Mouse (Mus musculus): ENCODE results near the gene Slc30a3.
"Not testable (repeated sequence)": the region's sequence is repeated elsewhere in the genome, so short reads cannot be mapped to it uniquely, and the experiment has no call there.

Gene Slc30a3

DNA sequence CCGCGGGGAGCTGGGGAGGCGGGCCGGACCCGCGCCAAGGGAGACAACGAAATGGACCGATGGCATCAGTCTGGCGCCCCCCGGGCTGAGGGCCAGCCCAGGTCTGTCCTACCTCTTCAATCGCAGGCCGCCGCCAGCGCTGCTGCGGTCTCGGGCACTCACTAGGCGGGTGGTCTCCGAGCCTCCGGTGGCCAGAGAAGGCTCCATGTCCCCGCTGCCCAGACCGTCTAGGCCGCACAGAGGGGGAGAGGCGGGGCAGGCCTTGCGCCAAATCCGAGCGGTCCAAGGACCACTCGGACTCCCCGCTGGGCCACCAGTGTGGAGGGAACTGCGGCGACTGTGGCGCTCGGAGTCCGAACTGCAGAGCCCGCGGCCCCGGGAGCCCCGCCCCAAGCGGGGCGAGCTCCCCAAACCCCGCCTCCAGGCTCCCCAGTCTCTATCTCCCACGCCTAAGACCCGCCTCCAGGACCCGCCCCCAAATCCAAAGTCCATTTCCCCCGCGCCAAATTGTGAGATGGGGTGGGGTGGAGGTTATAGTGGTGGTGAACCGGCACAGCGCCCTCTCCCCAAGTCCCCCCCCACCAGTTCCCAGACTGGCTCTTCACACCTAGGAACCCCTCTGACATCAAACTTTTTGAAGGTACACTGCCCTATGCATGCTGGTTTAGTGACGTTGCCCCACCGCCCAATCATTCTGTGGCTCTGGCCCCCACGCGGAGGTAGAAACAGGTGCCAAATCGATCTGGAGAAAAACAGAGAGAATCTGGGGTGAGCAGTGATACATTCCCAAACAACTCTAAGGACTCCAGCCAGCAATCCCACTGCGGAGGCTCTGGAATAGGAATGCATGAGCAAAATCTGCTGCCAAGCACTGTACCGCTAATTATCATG, 14.6 kb downstream of the Slc30a3 start:
- no peak for DNase-seq

DNA sequence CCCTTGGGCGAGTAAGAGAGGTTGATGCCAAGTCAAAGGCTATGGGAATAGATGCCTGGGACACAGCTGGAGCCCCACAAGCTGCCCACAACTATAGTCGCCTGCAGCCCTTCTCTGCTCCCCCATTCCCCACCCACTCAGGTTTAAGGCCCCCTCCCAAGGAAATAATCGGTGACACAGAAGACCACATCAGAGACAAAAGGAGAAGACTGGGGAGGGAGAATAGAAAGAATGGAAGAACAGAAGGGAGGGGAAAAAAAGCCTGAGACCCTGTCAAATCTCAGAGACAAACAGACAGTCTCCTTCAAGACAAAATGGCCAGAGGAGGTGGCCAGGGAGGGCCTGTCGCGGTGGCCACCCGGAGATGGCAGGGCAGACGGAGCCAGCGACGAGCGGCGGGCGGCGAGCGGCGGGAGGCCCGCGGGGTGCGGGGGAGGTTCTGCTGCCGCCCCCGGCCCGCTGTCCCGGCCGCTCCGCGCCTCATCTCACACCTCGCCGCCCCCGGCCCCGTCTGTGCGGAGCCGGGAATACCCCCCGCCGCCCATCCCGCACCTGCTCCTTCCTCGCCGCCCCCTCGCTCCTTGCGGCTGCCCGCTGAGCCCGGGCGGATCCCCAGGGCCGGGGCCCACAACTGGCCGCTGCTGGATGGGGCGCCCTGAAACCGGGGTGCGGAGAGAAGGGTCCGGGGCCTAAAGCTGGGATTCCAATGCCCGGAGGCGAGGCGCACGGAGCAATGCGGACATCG, 15.6 kb downstream of the Slc30a3 start:
- no peak for DNase-seq

DNA sequence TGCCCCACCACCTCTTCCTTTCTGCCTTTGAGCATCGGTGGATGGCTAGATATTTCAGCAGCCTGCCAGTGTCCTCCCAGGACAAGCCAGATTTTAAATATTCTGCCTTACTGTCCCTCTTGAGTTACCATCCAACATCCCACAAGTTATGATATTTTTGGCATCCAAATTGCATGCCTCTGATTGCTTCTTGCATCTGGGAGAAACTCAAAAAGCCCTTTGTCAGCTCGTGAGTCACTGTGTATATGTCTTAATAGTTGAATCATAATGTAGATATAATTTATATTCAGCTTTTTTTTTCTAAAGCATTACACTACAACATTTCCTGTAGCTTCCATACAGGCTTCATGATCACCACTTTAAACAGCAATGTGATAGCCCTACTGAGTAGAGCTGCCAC, 20.9 kb downstream of the Slc30a3 start:
- DNase-seq = no peak

DNA sequence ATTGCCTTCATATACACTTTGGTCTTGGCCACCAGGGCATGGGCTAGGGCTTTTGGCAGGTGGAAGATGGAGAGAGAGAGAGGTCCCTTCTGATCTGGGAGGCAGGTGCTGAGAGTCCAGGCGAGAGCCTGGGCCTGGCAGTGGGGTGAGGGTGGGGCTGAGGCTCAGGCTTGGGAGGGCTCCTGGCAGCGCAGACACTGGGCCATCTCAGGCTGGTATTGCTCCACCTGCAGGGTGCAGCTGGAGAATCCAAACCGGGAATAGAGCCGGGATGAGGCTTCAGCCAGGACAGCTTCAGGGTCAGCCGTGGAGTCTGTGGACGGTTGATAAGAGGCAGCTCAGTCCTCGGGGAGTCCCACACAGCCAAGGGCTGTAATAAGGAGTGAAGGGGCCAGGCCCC, 21.4 kb downstream of the Slc30a3 start:
- no peak for DNase-seq

DNA sequence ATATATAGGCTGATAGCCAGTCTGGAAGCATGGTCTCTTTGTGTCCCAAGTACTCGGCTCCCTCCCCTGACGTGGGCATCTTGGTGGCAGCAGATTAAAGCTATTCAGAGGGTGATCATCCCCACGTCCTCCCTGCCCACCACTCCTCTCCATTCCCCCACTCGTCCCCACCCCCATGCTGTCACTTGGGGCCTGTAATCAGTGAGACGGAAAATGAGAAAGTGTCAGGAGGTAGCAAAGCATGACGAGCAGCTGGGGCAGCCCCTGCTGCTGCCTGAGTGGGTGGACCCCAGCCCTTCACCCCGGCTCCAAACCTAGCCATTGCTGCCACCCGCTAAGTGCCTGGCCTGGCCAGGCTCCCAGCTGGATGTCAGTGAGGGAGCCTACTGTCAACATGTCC, 24.1 kb downstream of the Slc30a3 start:
- DNase-seq = no peak

DNA sequence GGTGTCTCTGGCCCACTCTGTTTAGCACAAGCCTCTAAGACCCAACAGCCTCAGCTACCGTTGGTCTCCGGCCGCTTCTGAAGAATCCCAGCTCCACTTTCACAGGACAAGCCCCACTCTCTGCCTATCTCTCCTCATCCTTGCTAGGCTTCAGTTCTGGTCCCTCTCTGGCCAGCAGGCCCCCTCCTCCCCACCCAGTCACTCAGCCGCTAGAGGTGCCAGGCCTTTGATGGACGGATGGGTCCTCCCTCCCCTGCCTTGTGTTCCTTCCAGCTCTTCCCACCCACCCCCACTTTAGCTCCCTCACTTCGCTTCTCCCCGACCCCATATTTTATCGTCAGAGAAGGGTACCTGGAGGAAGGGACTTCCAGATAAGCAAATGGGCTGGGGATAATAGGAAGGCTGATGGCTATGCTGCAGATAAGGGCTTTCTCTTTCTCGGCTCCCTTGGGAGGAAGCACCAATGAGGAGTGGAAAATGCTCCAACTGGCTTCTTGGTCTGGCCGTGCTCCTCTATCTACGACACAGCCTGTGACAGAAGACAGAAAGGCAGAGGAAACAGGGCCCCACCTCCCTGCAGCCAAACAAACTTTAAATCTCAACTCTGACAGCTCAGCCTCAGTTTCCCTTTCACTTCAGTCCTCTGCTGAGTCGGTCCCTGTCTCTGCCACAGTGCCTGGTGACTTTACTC, 25.0 kb downstream of the Slc30a3 start:
- DNase-seq = no peak

DNA sequence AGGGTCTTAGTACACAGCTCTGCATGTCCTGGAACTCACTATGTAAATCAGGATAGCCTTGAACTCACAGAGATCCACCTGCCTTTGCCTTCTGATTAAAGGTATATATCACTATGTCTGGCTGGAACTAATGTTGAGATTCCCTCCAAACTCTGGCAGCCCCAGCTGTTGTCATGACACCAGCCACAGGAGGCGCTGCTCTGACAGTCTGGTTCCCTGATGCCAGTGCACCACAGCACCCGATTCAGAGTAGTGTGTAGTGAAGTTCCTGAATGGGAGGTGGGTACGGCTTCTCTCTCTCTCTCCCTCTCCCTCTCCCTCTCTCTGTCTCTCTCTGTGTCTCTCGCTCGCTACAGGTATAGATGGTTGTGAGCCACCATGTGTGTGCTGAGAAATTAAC, 25.7 kb downstream of the Slc30a3 start:
- DNase-seq = peak; percentile 26 to 42

DNA sequence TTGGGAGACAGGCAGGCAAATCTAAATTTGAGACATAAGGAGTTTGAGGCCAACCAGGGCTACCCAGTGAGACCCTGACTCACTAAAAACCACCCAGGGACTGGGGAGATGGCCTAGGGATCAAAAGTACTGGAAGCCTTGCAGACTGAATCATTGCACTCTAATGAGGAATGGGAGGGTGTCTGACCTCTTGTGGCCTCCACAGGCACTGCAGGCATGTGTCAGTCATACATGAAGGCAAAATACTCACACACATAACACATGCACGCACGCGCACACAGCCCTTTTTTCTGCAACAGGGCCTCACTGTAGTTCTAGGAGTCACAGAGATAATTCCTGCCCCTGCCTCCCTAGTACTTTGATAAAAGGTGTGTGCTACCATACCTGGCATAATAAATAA, 26.7 kb downstream of the Slc30a3 start:
- DNase-seq = peak in 1 of 2 experiments; percentile 19

DNA sequence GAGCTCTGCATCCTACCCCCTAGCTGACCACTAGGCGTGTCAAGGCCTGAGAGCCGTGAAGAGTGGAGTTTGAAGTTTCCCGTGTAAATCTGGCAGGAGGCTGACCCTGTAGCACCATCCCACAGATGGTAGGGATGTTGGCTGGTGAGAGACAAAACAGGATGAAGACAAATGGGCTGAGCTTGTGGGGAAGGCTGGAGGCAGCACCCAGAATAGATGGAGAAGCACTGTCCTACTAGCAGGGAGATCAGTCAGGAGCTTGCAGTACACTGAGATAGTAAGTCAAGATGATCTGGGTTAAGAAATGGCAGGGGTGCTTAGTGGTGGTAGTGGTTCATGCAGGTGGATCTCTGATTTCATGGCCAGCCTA, 27.3 kb downstream of the Slc30a3 start:
- DNase-seq = no peak

DNA sequence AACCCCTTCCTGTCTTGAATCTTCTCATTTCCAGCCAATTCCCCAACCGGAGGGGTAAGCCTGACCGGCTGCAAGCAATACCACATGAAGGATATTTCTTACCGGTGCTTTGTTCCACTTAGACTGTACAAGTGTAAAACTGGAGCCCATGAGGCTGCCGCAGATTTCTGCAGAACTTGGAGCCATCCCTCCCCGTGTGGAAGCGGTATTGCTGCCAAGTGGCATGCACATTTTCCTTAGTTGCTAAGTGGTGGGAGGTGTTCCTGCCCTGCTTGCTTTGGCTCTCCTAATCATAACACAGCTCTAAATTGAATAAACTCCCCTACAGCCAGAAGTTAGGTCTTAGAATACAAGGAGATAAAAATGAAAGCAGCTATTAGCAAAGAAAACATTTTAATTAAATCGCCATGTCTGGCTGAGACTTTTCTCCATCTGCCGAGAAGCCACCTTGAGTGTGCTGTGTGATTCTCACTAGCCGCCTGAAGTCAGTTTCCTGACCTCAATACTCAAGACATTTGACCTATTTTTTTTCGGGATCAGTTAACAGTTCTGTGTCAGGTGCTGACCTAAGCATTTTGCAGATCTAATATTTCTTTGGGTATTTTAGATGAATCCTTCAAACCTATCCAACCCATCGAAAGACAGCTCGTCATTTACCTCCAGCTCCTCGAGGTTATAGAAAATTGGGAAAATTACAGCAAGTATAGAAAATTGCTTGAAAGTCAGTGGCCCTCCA, 27.8 kb downstream of the Slc30a3 start:
- DNase-seq = no peak

DNA sequence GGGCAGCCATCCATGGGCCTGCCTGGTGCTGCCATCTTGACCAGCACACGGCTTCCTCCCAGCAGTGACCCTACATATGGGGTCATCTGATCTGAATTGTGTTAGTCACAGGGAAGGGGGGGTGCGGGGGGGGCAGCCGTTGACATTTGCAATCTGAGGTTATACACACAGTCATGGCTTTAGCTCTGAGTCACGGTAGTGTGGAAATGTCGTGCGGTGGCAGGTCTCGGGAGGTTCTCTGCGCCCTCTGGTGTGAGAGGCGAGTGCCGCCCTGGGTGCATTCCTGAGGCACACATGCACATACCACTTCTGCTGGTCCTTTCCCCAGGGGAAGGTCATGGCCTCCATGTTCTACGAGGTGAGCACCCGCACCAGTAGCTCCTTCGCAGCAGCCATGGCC, 31.7 kb downstream of the Slc30a3 start:
- no peak for DNase-seq

DNA sequence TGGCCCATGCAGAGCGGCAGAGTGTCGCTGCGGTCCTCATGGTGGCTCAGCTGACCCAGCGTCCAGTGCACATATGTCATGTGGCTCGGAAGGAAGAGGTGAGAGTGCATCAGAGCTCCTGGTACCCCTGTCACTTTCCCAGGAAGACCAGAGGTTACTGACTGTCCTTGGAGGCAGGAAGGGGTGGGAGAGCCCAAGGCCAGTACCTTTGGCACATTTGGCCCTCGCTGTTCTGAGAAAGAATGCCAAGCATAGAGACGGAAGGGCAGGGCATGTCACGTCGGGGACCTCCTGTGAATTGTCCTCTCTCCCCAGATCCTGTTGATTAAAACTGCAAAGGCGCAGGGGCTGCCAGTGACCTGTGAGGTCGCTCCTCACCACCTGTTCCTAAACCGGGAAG, 34.9 kb downstream of the Slc30a3 start:
- no peak for DNase-seq

DNA sequence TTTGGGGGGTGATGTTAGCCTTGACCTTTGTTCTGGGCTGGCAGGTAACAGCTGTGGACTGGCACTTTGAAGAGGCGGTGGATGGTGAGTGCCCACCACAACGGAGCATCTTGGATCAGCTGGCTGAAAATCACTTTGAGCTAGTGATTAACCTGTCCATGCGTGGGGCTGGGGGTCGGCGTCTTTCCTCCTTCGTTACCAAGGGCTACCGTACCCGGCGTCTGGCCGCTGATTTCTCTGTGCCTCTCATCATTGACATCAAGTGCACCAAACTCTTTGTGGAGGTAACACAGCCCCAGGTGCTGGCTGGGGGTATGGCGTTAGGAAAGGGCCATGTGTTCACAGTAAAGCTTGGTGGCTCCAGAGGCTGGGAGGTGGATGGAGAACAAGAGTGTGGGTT, 36.2 kb downstream of the Slc30a3 start:
- no peak for DNase-seq

DNA sequence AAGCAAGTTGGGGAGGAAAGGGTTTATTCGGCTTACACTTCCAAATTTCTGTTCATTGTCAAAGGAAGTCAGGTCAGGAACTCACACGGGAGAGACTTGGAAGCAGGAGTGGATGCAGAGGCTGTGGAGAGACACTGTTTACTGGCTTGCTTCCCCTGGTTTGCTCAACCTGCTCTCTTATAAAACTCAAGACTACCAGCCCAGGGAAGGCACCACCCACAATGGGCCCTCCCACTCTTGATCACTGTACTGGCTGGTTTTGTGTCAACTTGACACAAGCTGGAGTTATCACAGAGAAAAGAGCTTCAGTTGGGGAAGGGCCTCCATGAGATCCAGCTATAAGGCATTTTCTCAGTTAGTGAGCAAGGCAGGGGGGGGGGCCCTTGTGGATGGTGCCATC, 37.0 kb downstream of the Slc30a3 start:
- DNase-seq = no peak

DNA sequence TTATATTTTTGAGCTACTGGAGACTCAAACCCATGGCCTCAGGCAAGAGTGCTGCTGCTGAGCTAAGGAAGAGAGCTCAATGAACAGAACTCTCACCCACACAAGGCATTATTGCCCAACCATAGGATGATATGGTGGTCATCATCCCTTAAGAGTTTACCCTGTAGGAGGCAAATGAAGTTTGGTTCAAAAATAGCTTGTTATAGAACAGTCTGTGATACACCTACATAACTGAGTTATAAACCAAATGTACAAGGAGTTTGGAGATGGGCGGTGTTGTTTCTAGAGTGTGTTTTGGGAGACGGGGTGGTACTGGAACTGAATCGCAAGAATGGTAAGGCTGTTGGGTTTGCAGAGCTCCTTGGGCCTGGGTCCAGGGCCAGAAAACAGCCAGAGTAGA, 38.2 kb downstream of the Slc30a3 start:
- no peak for DNase-seq

DNA sequence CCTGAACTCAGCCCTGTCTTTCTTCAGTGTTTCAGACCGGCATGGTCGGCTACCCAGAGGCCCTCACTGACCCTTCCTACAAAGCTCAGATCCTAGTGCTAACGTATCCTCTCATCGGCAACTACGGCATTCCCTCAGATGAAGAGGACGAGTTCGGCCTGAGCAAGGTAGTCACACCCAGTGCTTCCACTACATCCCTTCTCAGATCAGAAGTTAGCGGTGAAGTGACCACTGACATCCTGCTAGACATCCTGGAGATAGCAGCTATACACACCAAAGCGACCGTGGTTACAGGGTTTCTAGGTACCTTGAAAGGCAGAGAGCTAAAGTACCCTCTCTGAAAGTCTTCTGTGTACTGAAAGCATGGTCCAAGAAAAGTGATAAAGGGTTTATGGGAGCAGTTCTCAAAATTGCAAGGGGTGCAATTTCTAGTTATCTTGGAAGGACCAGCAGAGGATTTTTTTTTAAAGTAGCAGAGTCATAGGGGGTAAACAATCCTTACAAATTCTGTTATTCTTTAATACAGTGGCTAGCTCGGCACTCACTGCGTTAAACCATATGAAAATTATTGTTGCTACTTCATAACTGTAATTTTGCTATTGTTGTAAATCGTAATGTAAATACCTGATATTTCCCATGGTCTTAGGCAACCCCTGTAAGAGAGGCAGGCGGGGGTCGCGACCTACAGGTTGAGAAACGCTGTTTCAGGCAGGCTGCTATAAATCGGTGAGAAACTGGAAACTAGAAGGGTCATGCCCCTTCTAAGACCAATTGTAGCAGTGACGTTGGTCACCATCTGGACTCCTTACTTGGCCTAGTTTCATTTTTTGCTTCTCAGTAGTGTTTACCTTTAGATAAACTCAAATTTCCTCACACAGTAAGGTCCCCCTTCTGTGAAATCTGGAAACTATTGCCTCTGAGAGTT, 52.6 kb downstream of the Slc30a3 start:
- DNase-seq = no peak

DNA sequence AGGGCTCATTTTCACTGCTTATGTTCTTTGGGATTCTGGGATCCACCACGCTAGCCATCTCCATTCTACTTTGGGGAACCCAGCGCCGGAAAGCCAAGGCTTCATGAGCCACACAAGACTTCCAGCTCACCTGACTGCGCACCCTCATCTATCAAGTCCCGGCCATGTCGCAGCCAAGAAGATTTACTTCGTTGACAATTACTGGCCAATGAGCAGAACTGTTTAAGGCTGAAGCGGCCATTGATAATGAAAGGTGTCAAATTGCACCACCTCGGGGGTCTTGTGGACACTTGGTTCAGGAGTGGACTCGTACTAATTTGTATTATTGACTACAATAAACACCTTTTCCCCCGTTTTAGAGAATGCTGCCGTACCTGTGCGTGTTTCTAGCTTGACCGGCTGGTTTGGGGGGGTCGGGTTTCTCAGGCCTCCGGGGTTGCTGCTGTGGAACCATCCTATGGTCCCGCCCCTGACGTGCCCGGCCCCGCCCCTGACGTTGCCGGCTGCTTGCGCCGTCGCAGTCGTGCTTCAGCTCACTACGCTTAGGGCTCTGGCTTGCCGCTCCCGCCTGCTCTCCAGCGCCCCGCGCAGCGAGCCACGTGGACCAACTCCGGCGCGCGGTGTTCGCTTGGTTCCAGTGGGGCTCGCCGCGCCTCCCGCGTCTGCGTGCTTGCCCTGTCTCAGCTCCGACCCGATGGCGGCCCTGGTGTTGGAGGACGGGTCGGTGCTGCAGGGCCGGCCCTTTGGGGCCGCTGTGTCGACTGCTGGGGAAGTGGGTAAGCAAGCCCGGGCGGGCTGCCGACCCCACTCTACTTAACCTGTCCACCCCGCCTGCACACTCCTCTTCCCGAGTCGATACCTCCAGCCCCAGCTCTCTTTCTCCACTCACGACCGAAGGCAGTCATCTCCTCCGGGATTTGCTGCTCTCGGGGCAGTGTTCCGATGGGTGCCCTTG, 53.5 kb downstream of the Slc30a3 start, which contains the start of gene Cad:
Cad (plus strand) TSS at position 520 of the 955 bp plus-strand sequence.
- DNase-seq = peak; percentile 95 to 97

DNA sequence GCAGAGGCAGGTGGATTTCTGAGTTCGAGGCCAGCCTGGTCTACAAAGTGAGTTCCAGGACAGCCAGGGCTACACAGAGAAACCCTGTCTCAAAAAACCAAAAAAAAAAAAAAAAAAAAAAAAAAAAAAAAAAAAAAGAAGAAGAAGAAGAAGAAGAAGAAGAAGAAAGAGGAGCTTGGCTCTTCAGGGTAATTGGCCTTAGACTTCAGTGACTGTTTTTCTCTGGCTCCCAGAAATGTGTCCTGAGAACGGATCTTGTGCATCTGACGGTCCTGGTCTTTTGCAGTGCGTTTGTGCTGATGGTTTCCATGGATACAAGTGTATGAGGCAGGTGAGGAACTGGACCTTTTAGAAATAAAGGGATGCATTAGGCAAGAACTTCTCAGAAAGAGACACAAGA, 54.3 kb downstream of the Slc30a3 start:
- not testable (repeated sequence) for DNase-seq

DNA sequence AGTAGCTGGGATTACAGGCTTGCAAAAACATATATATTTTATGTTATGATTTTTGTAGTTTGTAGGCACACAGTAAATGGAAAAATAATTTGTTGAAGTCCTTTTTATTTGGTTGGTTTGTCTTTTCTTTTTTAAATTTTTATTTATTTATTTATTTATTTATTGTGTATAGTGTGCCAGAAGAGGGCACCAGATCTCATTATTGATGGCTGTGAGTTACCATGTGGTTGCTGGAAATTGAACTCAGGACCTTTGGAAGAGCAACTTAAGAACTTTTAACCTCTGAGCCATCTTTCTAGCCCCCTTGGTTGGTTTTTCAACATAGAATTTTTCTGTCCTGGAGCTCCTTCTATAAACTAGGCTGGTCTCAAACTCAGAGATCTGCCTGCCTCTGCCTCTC, 57.6 kb downstream of the Slc30a3 start:
- DNase-seq = no peak

All from cerebellum, adult 18-20 months (tissue).